Mouse (Mus musculus): ENCODE measurements around the gene Doc2g. TPM values are rescaled to one million over a fixed set of nuclear protein-coding genes. Genes with fewer than 3 reads are reported as not detected.
A peak's percentile ranks its signal among the peaks of the same experiment; 100 is the strongest.
"Not testable (repeated sequence)": the region's sequence is repeated elsewhere in the genome, so short reads cannot be mapped to it uniquely, and the experiment has no call there.

Gene Doc2g
- polyA plus RNA-seq (2016; fragmentation: Nextera tagmentation; extraction: Ambion mirVana), result 4.7 and 5.7 TPM in 2 replicates

GRCm38 (mm10) chr19:4003112-4003511, at the start of gene Doc2g:
Gene Doc2g, plus strand, starts transcription at chr19:4003313.
- Histone ChIP-seq H3K36me3 (replicated peaks) (peaks cover 38% of the 10 kb centered on the region), H3K27me3 (replicated peaks; ENCODE audit: low read depth, poor library complexity, severe bottlenecking) (peaks cover 12% of the 10 kb centered on the region; the same call in 1 of the 2 replicates), H3K4me1 (peaks cover 26% of the 10 kb centered on the region), H3K9me3 (no peaks in the 10 kb centered on the region), H3K27ac (replicated peaks) (0 out of 2 replicates have a peak within 1 kb of the TSS, but pooled peaks have one; percentile 7), H3K4me3 (peak within 1 kb of the TSS; percentile 90; the same call in 1 of the 2 replicates)
- no peak for DNase-seq (ENCODE audit: low spot score)
- 76% methylated on average over 1 of the region's 1 CpGs for WGBS

- Histone ChIP-seq H3K27ac (replicated peaks) (no peak overlapping the region), H3K36me3 (replicated peaks) (no peaks in the 10 kb centered on the region), H3K4me3 (no peak overlapping the region), H3K27me3 (replicated peaks; ENCODE audit: low read depth, poor library complexity, severe bottlenecking) (no peaks in the 10 kb centered on the region), H3K9me3 (no peaks in the 10 kb centered on the region), H3K4me1 (0 out of 2 replicates have a peak, but pooled peaks cover 3% of the 10 kb centered on the region)
- WGBS, result 81% methylated on average over 3 of the region's 3 CpGs
- DNase-seq (ENCODE audit: low spot score), result no peak
Observed at GRCm38 (mm10) chr19:3955033-3955432, 48.1 kb upstream of the Doc2g start.

DNA sequence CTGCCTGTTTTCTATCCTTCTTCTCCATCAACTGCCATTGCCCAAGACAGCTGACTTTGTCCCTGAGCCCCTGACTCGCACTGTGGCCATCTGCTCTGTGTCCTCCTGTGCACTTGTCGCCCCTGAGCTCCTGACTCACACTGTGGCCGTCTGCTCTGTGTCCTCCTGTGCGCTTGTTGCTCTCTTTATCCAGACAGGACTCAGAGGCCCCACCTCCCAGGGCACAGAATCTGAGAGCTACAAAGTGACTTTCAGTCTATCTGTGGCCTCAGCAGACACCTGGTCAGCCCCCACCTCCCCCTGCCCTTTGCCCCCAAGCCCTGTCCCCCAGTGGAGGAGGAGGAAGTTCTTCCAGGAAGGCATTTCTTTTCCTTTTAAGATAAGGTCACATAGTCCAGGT, 47.3 kb upstream of the Doc2g start:
- Histone ChIP-seq H3K36me3 (replicated peaks) (no peaks in the 10 kb centered on the region), H3K27me3 (replicated peaks; ENCODE audit: low read depth, poor library complexity, severe bottlenecking) (no peaks in the 10 kb centered on the region), H3K4me1 (0 out of 2 replicates have a peak, but pooled peaks cover 3% of the 10 kb centered on the region), H3K4me3 (no peak overlapping the region), H3K9me3 (no peaks in the 10 kb centered on the region), H3K27ac (replicated peaks) (no peak overlapping the region)
- no peak for DNase-seq (ENCODE audit: low spot score)
- WGBS, result 69% methylated on average over 4 of the region's 4 CpGs

DNA sequence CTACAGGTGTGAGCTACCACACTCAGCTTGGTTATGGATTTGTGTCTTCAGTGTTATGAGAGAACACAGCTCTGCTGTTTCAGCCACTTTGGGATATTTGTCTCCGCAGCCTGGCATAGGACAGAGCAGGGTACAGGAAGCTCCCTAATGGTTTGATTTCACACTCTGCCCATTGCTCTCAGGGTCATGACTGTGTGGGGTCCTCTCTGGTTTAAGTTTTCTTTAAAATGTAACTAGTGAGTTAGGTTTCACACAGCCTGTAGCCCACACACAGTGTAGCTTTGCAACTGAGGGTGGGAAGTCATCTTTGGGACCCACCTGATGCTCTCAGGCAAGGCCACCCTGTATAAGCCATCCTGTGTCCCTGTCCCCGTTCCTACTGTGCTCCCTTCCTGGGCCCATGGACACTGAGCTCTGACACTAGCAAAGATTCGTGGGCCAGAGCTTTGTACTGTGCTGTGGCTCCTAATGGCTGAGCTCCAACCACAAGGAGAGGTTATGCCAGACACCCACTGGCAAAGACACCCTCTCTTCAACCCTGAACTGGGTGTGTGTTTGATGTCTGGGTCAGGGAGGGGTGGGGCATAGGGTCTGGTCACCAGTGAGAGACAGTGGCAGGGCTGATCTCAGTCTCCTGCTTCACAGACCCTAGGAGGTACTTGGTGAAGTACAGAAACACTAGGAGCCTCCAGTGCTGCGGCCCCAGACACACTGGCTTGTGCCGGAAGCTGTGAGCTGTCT, 45.6 kb upstream of the Doc2g start:
- H3K9me3 ChIP-seq; H3K27me3 ChIP-seq (replicated peaks; ENCODE audit: low read depth, poor library complexity, severe bottlenecking); H3K27ac ChIP-seq (replicated peaks); H3K4me3 ChIP-seq; DNase-seq (ENCODE audit: low spot score); H3K36me3 ChIP-seq (replicated peaks); H3K4me1 ChIP-seq: not testable (repeated sequence)
- WGBS, result 76% methylated on average over 5 of the region's 5 CpGs

DNA sequence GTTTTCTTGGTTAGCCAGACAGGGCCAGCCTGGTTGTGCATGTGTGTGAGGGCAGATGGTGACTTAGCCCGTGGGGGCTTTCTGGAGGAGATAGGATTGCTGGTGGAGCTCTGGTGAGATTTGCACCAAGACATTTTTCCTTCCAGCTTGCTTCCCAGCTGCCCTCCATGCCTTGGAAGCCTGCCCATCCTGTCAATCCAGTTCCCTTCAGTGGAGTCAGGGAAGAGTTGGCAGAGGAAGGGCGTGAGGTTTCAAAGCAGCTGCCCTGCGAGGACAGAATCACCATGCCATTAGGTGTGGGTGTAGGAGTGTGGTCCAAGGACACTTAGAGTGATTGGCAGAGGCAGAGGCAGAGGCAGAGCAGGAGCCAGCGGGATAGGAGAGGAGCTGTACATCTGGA, 44.6 kb upstream of the Doc2g start, which contains the start of gene Aldh3b3:
Aldh3b3 (plus strand) TSS at position 176 of the 400 bp plus-strand sequence.
- no peak for DNase-seq (ENCODE audit: low spot score)
- H3K27me3 ChIP-seq (replicated peaks; ENCODE audit: low read depth, poor library complexity, severe bottlenecking), result no peaks in the 10 kb centered on the region
- no peaks in the 10 kb centered on the region for H3K36me3 ChIP-seq (replicated peaks)
- 0 out of 2 replicates have a peak, but pooled peaks cover 3% of the 10 kb centered on the region for H3K4me1 ChIP-seq
- WGBS, result 80% methylated on average over 4 of the region's 4 CpGs
- no peaks in the 10 kb centered on the region for H3K9me3 ChIP-seq
- no peak within 1 kb of the TSS for H3K4me3 ChIP-seq
- H3K27ac ChIP-seq (replicated peaks), result no peak within 1 kb of the TSS

GRCm38 (mm10) chr19:3959030-3959429, 44.1 kb upstream of the Doc2g start:
- H3K4me1 ChIP-seq, result 0 out of 2 replicates have a peak, but pooled peaks cover 3% of the 10 kb centered on the region
- no peaks in the 10 kb centered on the region for H3K9me3 ChIP-seq
- H3K27ac ChIP-seq (replicated peaks), result no peak overlapping the region
- no peak overlapping the region for H3K4me3 ChIP-seq
- H3K27me3 ChIP-seq (replicated peaks; ENCODE audit: low read depth, poor library complexity, severe bottlenecking), result no peaks in the 10 kb centered on the region
- no peak for DNase-seq (ENCODE audit: low spot score)
- H3K36me3 ChIP-seq (replicated peaks), result no peaks in the 10 kb centered on the region

GRCm38 (mm10) chr19:3960211-3960610, 42.9 kb upstream of the Doc2g start:
- WGBS, result 85% methylated on average over 5 of the region's 5 CpGs
- H3K9me3 ChIP-seq, result no peaks in the 10 kb centered on the region
- H3K4me1 ChIP-seq, result 0 out of 2 replicates have a peak, but pooled peaks cover 3% of the 10 kb centered on the region
- H3K27ac ChIP-seq (replicated peaks), result no peak overlapping the region
- H3K36me3 ChIP-seq (replicated peaks), result no peaks in the 10 kb centered on the region
- H3K4me3 ChIP-seq, result no peak overlapping the region
- DNase-seq (ENCODE audit: low spot score), result no peak
- H3K27me3 ChIP-seq (replicated peaks; ENCODE audit: low read depth, poor library complexity, severe bottlenecking), result no peaks in the 10 kb centered on the region

- WGBS, result 87% methylated on average over 6 of the region's 6 CpGs
- H3K4me1 ChIP-seq; H3K4me3 ChIP-seq; DNase-seq (ENCODE audit: low spot score); H3K36me3 ChIP-seq (replicated peaks); H3K27me3 ChIP-seq (replicated peaks; ENCODE audit: low read depth, poor library complexity, severe bottlenecking); H3K27ac ChIP-seq (replicated peaks); H3K9me3 ChIP-seq: not testable (repeated sequence)
Observed at GRCm38 (mm10) chr19:3961805-3962204, 41.3 kb upstream of the Doc2g start.

DNA sequence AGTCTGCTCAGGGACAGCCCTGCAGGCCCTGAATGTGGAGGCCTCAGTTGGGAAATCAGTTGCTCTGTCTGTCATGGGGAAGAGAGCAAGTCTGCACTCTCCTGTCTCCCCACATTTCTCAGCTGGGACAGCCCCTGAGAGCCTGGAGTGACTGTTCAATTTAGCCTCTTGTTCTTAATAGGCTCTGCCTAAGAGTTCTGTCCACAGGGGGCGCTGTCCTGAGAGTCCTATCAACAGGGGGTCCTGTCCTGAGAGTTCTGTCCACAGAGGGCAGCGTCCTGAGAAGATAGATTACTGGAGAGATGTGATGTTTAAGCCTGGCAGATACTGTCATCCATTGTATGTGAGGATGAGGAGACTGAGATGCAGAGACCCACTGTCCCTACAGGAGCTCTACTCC, 40.6 kb upstream of the Doc2g start:
- Histone ChIP-seq H3K27ac (replicated peaks) (no peak overlapping the region), H3K36me3 (replicated peaks) (no peaks in the 10 kb centered on the region), H3K9me3 (no peaks in the 10 kb centered on the region), H3K4me1 (no peaks in the 10 kb centered on the region), H3K4me3 (no peak overlapping the region), H3K27me3 (replicated peaks; ENCODE audit: low read depth, poor library complexity, severe bottlenecking) (no peaks in the 10 kb centered on the region)
- DNase-seq (ENCODE audit: low spot score), result no peak
- WGBS, result 16% methylated on average over 2 of the region's 2 CpGs

DNA sequence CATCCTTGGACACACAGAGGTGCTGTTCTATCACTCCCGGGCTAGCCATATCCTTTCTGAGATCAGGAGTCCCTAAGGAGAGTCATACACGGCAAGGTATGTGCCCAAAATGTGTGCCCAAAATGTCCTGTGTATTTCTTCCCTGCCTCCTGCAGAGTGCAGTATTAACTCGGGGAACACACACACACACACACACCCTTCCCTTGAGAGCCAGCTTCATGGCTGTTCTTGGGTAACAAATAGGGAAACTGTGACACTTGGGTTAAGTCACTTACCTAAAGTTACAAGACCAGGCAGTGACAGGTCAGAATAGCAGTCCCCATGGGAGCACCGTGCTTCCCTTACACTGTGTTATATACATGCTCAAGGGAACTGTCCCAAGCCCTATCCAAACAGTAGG, 39.1 kb upstream of the Doc2g start:
- Histone ChIP-seq H3K9me3 (no peaks in the 10 kb centered on the region), H3K4me3 (no peak overlapping the region), H3K36me3 (replicated peaks) (no peaks in the 10 kb centered on the region), H3K27me3 (replicated peaks; ENCODE audit: low read depth, poor library complexity, severe bottlenecking) (no peaks in the 10 kb centered on the region), H3K27ac (replicated peaks) (no peak overlapping the region), H3K4me1 (peaks cover 5% of the 10 kb centered on the region)
- WGBS, result 74% methylated on average over 4 of the region's 4 CpGs
- no peak for DNase-seq (ENCODE audit: low spot score)

GRCm38 (mm10) chr19:3966330-3967075, 36.6 kb upstream of the Doc2g start:
- H3K27me3 ChIP-seq (replicated peaks; ENCODE audit: low read depth, poor library complexity, severe bottlenecking), result no peaks in the 10 kb centered on the region
- no peaks in the 10 kb centered on the region for H3K36me3 ChIP-seq (replicated peaks)
- H3K27ac ChIP-seq (replicated peaks), result no peak overlapping the region
- no peak overlapping the region for H3K4me3 ChIP-seq
- H3K4me1 ChIP-seq, result peaks cover 23% of the 10 kb centered on the region
- no peak for DNase-seq (ENCODE audit: low spot score)
- 71% methylated on average over 11 of the region's 11 CpGs for WGBS
- no peaks in the 10 kb centered on the region for H3K9me3 ChIP-seq

DNA sequence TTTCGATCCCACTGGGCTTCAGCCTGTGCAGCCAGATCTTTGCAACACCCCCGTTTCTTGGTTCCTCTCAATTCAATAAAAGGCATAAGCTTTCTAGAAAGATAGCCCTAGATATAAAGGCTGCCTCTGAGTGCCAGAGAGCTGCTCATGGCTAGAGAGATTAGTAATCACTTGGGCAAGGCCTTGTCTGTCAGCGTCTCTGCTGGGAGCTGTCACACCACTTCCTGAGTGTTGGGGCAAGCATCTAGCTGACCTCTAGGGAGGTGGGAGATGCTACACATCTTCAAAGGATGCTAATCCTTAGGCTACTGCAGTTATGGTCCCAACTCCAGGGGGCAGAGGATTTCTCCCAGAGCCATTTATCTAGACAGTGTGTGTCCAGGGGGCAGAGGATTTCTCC, 35.9 kb upstream of the Doc2g start:
- Histone ChIP-seq H3K27me3 (replicated peaks; ENCODE audit: low read depth, poor library complexity, severe bottlenecking) (no peaks in the 10 kb centered on the region), H3K27ac (replicated peaks) (no peak overlapping the region), H3K4me3 (no peak overlapping the region), H3K4me1 (peaks cover 28% of the 10 kb centered on the region), H3K36me3 (replicated peaks) (no peaks in the 10 kb centered on the region), H3K9me3 (no peaks in the 10 kb centered on the region)
- no peak for DNase-seq (ENCODE audit: low spot score)
- 64% methylated on average over 3 of the region's 3 CpGs for WGBS

DNA sequence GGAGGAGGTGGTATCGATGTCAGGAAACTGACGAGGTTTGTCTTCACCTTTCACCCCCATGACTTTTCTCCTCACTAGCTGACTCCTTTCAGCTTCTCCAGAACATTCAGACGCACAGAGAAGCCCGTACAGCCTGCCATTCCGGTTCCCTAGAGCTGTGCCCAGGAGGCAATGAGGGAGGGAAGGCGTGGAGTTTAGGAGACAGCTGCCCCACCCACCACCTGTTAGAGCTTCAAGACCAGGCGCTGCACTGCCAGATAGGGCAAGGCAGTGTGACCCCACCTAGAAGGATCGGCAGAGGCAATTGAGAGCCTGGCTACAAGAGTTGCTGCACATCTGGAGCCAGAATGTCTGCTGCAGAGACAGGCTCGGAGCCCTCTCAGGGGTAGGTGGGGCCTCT, 30.9 kb upstream of the Doc2g start, which contains the start of gene Aldh3b2:
Aldh3b2 (plus strand) TSS at position 100 of the 400 bp plus-strand sequence.
- H3K27ac ChIP-seq (replicated peaks), result no peak within 1 kb of the TSS; the same call in none of the 2 replicates
- H3K27me3 ChIP-seq (replicated peaks; ENCODE audit: low read depth, poor library complexity, severe bottlenecking), result no peaks in the 10 kb centered on the region
- H3K4me1 ChIP-seq, result peaks cover 34% of the 10 kb centered on the region
- no peaks in the 10 kb centered on the region for H3K36me3 ChIP-seq (replicated peaks)
- no peaks in the 10 kb centered on the region for H3K9me3 ChIP-seq
- WGBS, result 29% methylated on average over 9 of the region's 9 CpGs
- no peak within 1 kb of the TSS for H3K4me3 ChIP-seq
- peak; percentile 53 for DNase-seq (ENCODE audit: low spot score)

Data from embryonic facial prominence, embryonic 10.5 days (tissue).